Mouse (Mus musculus) ES-Bruce4 (cell line): Measurements from ENCODE around the gene Frmd4b. TPM values are rescaled to one million over a fixed set of nuclear protein-coding genes. Genes with fewer than 3 reads are reported as not detected.

Experiments used
- H3K27ac ChIP-seq: 2 replicates; pipeline ENCODE4 v1.5.1; 2012; ENCODE audit warnings: low read length, inconsistent platforms; ENCODE audit not compliant: insufficient read depth
- H3K27me3 ChIP-seq: 2 replicates; pipeline ENCODE4 v1.6.1; 2012; ENCODE audit warnings: mild to moderate bottlenecking, low read length, inconsistent platforms; ENCODE audit not compliant: control insufficient read depth, poor library complexity, insufficient read depth, severe bottlenecking
- H3K36me3 ChIP-seq: 2 replicates; pipeline ENCODE4 v1.6.1; 2012; ENCODE audit warnings: inconsistent platforms, mild to moderate bottlenecking, low read length, moderate library complexity; ENCODE audit not compliant: control insufficient read depth, poor library complexity, insufficient read depth, severe bottlenecking
- H3K4me1 ChIP-seq: one replicate; pipeline ENCODE4 v1.8.1; 2011; ENCODE audit warnings: low read length; ENCODE audit not compliant: control insufficient read depth, insufficient read depth
- H3K4me3 ChIP-seq: 2 replicates; pipeline ENCODE4 v1.5.1; 2011; ENCODE audit warnings: low read depth, mild to moderate bottlenecking, low read length
- H3K9ac ChIP-seq: 2 replicates; pipeline ENCODE4 v1.6.1; 2012; ENCODE audit warnings: low read depth, mild to moderate bottlenecking, inconsistent platforms; ENCODE audit not compliant: poor library complexity, severe bottlenecking
- H3K9me3 ChIP-seq: replicated peaks from 2 replicates; pipeline ENCODE4 v1.6.1; 2012; ENCODE audit warnings: mild to moderate bottlenecking, low read length, inconsistent platforms; ENCODE audit not compliant: control insufficient read depth, poor library complexity, insufficient read depth, severe bottlenecking
- CTCF ChIP-seq: IDR thresholded peaks from one replicate; pipeline ENCODE4 v1.8.1; 2011; ENCODE audit warnings: low read depth, low read length
- EP300 ChIP-seq: IDR thresholded peaks from 2 replicates; pipeline ENCODE4 v1.6.1; 2011; ENCODE audit warnings: low read depth, low read length; ENCODE audit not compliant: insufficient read depth
- POLR2A ChIP-seq: IDR thresholded peaks from one replicate; pipeline ENCODE4 v1.8.1; 2011; ENCODE audit warnings: low read length; ENCODE audit not compliant: insufficient read depth
- polyA plus RNA-seq: library from polyadenylated mRNA; stranded (reverse); fragments of >200 nt; gene quantifications from 2 replicates; pipeline ENCODE4 v1.2.4, GENCODE M21; 2011; ENCODE audit warnings: low read depth; ENCODE audit not compliant: missing spikeins, insufficient read depth, insufficient read length

Frmd4b gene
- polyA plus RNA-seq, 1 experiment, result 27.8 TPM

- Histone ChIP-seq H3K9ac (no peak overlapping the region), H3K9me3 (no peaks in the 10 kb centered on the region), H3K4me3 (no peak overlapping the region), H3K27me3 (no peaks in the 10 kb centered on the region), H3K27ac (no peak overlapping the region), H3K4me1 (no peaks in the 10 kb centered on the region), H3K36me3 (no peaks in the 10 kb centered on the region)
- no peak for TF ChIP-seq CTCF
Observed at GRCm38 (mm10) chr6:97353371-97353770, 264.0 kb downstream of the Frmd4b start.

GRCm38 (mm10) chr6:97352505-97353154, 264.7 kb downstream of the Frmd4b start:
- no peak overlapping the region for H3K4me3 ChIP-seq
- no peaks in the 10 kb centered on the region for H3K36me3 ChIP-seq
- no peak overlapping the region for H3K9ac ChIP-seq
- H3K9me3 ChIP-seq, result no peaks in the 10 kb centered on the region
- H3K4me1 ChIP-seq, result no peaks in the 10 kb centered on the region
- no peak overlapping the region for H3K27ac ChIP-seq
- H3K27me3 ChIP-seq, result no peaks in the 10 kb centered on the region
- no peak for TF ChIP-seq POLR2A
- TF ChIP-seq CTCF, result no peak
- no peak for TF ChIP-seq EP300

GRCm38 (mm10) chr6:97349355-97350138, 267.8 kb downstream of the Frmd4b start:
- Histone ChIP-seq H3K36me3 (no peaks in the 10 kb centered on the region), H3K4me1 (no peaks in the 10 kb centered on the region), H3K27me3 (no peaks in the 10 kb centered on the region), H3K27ac (no peak overlapping the region; the same call in 1 of the 2 replicates), H3K4me3 (no peak overlapping the region), H3K9me3 (no peaks in the 10 kb centered on the region), H3K9ac (no peak overlapping the region)
- TF ChIP-seq CTCF (no peak), POLR2A (no peak), EP300 (no peak)

- no peak overlapping the region for H3K27ac ChIP-seq
- no peaks in the 10 kb centered on the region for H3K27me3 ChIP-seq
Observed at GRCm38 (mm10) chr6:97346932-97347331, 270.4 kb downstream of the Frmd4b start.

GRCm38 (mm10) chr6:97346527-97346926, 270.8 kb downstream of the Frmd4b start:
- H3K27me3 ChIP-seq, result no peaks in the 10 kb centered on the region
- TF ChIP-seq CTCF (no peak), POLR2A (no peak), EP300 (no peak)
- H3K9ac ChIP-seq, result no peak overlapping the region
- H3K36me3 ChIP-seq, result no peaks in the 10 kb centered on the region
- H3K27ac ChIP-seq, result no peak overlapping the region
- H3K9me3 ChIP-seq, result no peaks in the 10 kb centered on the region
- H3K4me3 ChIP-seq, result no peak overlapping the region
- H3K4me1 ChIP-seq, result no peaks in the 10 kb centered on the region

More at GRCm38 (mm10) chr6:97346932-97347331, 270.4 kb downstream of the Frmd4b start:
- Histone ChIP-seq H3K36me3 (no peaks in the 10 kb centered on the region), H3K4me1 (no peaks in the 10 kb centered on the region), H3K9ac (no peak overlapping the region), H3K9me3 (no peaks in the 10 kb centered on the region), H3K4me3 (no peak overlapping the region)
- no peak for TF ChIP-seq EP300
- no peak for TF ChIP-seq CTCF
- TF ChIP-seq POLR2A, result no peak

- H3K27me3 ChIP-seq, result no peaks in the 10 kb centered on the region
- H3K9me3 ChIP-seq, result no peaks in the 10 kb centered on the region
- no peak overlapping the region for H3K4me3 ChIP-seq
- no peak overlapping the region for H3K27ac ChIP-seq
- no peaks in the 10 kb centered on the region for H3K4me1 ChIP-seq
- H3K9ac ChIP-seq, result no peak overlapping the region
- no peak for TF ChIP-seq CTCF
- no peak for TF ChIP-seq POLR2A
- no peak for TF ChIP-seq EP300
- no peaks in the 10 kb centered on the region for H3K36me3 ChIP-seq
Observed at GRCm38 (mm10) chr6:97345921-97346320, 271.4 kb downstream of the Frmd4b start.
